Mouse (Mus musculus): Measurements from ENCODE around the gene St3gal3.

DNA sequence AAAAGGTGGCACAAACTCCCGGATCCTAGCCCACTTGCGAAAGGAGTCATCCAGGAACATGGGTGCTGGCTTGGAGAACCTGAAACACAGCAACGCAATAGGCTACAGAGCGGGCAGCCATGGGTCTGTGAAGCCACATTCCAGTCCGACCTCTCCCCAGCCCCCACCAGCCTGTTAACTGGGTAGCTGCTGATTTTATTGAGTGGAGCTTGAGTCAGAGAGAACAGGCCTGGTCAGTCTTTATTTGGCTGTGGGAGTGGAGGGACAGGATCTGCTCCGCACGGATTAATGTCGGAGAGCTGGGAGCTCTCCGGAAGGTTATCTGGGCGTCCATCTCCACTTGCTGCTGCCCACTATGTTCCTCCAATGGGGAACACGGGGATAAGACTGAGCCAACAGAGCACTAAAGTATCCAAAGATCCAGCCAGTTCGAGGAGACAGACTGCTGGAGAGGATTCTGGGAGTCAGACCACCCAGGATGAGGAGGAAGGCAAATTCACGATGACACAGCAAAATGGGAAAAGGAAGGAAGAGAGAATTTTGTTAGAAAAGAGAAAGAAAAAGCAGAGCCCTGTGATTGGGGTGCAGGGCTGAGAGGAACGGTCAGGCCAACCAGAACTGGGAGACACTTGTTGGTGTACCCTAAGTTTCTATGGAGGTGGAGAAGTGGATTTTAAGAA lies 170.2 kb downstream of the St3gal3 start:
- no peak for TF ChIP-seq CTCF (IDR thresholded peaks at IDR 0.05; ENCODE audit: extremely low read depth, insufficient read length, insufficient replicate concordance, low read depth, low read length)
- no peak for TF ChIP-seq POLR2A (IDR thresholded peaks at IDR 0.05; ENCODE audit: low read depth, low read length)
